Mouse (Mus musculus) right cerebral cortex, postnatal 36 days (tissue): Measurements from ENCODE around the gene Rccd1.
"Not testable (repeated sequence)": the region's sequence is repeated elsewhere in the genome, so short reads cannot be mapped to it uniquely, and the experiment has no call there.

Experiments used
- DNase-seq, 2 experiments: peaks; one replicate each; pipeline ENCODE4 v3.0.0; 2022; ENCODE audit warnings: low spot score in 2 of 2, mixed read lengths in 1 of 2

Rccd1 gene

DNA sequence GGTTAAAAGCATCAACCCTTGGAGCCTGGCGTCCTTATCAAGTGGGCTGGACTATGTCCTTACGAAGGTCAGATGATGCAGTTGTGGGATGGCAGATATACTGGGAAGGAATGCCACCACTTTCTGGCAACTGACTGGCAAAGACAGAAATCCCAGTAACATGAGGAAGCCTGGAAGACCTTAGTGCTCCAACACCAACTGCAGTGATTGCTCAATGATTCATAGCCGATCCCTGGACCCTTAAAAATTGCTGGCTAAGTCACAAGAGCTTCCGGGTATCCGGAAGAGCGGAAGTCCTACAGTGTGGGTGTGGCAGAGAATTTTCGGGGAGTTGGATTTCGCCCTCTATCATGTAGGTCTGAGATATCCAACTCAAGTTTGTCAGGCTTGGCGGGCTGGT is 21.9 kb upstream of the Rccd1 start:
- DNase-seq = no peak

DNA sequence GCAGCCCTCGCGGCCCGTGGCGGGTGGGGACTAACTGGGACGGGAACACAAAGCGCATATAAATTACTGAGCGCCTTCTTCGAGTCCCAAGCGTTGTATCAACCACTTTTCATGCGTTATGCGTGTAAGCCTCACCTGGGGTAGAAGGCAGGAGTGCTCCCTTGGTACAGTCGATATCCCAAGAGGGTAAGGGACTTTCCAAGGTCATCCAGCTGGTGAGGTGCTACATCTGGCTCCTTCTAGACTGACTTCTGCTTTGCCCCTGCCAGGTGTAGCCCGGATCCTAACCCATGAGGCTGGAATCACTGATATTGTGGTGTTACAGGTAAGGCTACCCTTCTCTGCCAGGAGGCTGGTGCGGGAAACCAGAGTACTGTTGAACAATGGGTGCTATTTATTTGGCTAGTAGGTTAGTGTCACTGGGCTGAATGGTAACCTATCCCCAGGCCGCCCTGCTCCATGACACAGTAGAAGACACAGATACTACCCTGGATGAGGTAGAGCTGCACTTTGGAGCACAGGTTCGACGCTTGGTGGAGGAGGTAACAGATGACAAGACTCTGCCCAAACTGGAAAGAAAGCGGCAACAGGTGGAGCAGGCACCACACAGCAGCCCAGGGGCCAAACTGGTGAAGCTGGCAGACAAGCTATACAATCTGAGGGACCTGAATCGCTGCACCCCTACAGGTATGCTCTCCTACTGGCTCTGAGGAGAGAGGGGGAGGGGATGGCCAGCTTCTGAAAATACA is 19.2 kb upstream of the Rccd1 start:
- no peak for DNase-seq

DNA sequence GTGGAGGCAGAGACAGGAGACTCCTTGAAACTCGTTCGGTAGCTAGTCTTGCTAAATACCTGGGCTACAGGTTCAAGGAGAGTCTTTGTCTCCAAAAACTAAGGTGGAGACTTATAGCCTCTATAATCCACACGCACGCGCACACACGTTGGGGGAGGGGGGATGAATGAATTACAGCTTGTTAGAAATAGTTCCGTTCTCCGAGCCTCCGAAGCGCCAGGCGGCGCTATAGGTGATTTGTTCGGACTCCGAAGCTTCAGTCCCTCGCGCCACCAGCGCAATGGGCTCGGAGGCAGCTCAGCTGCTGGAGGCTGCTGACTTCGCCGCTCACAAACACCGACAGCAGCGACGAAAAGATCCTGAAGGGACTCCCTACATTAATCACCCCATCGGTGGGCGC is 18.6 kb upstream of the Rccd1 start, which contains the start of gene Hddc3:
TSS of gene Hddc3 (plus strand) at position 247 of the 400 bp plus-strand sequence.
- DNase-seq = peak; percentile 92 to 93

DNA sequence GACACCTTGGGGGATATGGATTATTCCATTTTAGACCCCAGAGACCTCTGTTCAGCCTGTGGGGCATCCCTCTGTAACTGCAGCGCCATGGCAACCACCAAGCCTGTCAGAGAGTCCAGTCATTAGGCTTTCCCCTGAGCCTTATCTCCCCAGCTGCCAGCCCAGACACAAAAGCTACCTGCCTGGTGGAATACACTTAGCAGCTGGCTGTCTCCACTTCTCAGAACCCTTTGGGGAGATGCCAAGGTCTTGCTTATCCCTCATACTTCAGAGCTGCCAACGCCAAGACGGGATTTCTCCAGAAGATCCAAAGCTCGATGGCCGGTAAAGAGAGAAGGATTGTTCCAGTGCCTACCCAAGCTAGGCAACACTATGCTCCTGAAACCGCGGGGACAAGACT is 17.5 kb upstream of the Rccd1 start:
- DNase-seq = no peak

DNA sequence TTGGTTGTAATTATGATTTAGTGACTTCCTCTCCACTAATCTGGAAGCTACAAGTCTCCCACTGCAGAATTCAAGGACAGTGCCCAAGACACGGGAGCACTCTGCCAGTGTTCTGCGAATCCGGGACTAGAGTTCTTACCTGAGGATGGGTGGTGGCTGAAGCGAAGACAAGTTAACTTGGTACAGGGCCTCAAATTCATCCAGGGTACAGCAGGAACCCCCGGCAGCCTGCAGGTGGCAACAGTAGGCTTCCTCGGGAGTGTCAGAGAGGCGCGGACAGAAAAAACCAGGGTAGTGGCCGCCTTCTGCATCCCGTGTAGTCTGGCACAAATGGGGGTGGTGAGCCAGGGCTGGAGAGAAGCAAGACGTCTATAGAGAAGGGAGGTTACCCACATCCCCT is 16.5 kb upstream of the Rccd1 start, which contains the start of gene Unc45a:
TSS of gene Unc45a (minus strand) at position 213 of the 400 bp plus-strand sequence.
- DNase-seq = peak in 1 of 2 experiments; percentile 49

DNA sequence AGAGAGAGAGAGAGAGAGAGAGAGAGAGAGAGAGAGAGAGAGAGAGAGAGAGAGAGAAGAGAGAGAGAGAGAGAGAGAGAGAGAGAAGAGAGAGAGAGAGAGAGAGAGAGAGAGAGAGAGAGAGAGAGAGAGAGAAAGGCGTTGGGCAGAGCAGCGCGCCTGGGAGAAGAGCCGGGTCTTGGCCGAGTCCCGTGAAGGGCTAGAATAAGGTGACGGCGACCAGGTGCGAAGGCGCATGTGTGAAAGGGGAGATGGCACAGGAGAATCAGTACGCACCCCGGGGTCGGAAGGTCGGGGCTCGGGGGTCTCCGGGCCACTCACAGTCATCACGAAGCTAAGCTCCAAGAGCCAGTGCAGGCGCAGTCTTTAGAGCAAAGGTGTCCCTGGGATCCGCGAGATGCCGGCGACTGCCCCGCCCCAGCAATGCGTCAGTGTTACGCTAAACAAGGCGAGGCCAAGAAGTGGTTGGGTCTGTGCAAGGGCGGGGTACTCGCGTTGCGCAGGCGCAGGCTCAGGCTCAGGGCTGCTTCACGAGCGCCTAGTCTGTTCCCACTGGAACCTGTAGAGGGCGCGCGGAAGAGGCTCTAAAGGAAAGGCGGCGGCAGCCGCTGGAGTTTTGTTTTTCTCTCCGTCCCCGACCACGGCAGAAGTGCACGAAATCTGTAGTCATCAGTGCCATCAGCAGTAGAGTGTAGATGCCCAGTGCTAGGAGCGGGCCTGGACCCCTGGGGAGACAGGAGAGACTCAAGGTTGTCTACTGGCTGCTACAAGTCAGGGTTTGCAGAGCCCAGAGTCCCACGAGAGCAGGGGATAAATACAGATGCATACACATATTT is 15.8 kb upstream of the Rccd1 start:
- DNase-seq = peak; percentile 96 to 98

DNA sequence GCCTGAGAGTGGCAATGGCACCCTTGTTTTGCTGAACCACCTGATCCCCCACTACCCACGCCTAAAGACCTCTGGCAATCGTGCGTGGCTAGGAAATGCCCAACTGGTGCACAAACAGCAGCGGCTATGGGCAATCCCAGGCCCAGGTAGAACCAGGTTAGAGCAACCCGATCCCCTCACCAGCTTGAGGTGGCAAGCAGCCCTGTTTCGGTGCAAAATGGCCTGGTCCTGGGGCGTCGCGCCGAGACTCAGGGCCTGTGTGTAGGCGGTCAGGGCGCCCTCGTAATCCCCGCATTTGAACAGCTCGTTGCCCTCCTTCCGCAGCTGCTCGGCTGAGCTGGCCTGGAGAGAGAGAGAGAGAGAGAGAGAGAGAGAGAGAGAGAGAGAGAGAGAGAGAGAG is 15.1 kb upstream of the Rccd1 start:
- DNase-seq = no peak

DNA sequence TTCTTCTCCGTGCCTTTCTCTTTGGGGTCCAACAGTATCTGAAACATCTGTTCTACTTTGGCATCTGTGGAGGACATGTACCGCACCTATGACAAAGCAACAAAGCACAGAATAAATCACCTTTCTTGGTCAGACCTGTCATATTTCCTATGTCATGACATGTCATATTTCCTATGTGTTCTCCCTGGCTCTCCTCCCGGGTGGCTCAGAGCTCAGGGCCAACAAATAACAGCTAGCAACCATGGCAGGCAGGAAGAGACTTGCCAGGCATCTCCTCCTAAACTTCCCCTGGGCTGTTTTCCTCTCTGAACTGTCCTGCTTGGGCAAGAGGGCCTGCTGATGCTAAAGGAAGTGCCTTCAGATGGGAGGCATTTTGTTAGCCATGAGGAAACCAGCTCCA is 12.7 kb upstream of the Rccd1 start:
- no peak for DNase-seq

DNA sequence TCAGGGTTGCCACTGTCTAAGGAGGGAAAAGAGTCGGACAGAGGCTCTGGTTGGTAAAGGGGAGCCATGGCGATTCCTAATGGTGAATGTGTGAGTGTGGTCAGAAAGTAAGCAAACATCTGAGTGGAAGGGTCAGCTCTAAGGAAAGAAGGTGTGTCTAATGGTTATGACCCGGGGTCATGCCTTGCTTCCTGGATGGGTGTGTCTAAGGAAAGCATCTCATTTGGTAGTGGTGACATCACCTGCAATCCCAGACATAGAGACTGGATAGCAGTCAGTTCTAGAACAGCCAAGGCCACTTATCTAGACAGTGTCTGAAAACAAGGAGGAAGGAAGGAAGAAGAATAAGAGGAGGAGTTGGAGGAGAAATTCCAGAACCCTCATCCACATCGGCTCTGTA is 10.6 kb upstream of the Rccd1 start:
- DNase-seq = no peak

DNA sequence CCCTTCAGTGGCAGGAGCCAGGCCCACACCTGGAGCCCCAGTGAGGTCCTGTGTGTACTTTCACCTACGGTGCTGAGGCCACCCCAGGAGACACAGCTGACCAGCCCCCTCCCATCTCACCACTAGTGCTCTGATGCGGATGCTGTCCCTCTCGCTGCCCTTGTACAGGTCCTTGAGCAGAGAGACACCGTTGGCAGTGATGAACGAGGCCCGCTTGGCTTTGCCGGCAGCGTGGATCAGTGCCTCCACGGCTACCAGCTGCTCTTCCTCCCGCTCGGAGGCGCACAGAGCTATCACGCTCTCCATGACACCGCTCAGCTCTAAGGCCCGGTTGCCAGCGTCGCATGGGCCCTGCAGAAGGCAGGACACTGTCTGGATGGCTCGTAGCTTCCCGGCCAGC is 7.2 kb upstream of the Rccd1 start:
- no peak for DNase-seq

DNA sequence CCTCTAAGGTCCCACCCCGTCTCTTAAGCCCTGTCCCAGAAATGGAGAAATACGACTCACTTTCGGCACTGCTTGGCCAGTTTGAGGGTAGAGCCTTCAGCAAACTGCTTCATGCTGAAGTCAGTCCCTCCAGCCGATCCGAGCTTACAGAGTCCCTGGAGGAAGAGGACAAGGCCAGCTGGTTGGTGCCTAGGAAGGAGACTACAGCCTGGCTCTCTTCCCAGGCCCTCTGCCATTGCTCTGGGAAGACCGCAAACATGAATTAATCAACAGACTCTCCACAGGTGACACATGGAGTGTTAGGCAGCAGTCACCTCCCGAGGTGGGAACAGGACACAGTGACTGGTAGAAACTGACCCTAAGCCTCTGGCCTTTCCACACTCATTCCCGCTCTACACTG is 6.0 kb upstream of the Rccd1 start:
- no peak for DNase-seq

DNA sequence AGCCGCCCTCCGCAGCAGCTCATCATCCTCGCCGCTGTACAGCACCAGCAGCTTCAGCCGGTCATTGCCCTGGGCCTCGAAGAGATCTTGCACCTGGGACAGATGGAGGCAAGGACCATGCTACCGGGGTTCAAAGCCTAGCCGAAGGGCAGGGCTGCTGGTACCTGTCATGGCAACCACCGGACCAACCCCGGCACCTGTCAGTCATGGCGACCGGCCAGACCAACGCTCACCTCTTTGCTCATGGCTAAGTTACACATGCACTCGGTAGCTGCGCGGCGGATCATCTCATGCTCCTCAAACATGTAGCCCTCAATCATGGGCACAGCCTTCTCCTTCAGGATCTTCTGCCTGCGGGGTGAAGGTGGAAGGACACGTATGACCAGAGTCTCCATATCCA is 1.8 kb upstream of the Rccd1 start:
- no peak for DNase-seq

DNA sequence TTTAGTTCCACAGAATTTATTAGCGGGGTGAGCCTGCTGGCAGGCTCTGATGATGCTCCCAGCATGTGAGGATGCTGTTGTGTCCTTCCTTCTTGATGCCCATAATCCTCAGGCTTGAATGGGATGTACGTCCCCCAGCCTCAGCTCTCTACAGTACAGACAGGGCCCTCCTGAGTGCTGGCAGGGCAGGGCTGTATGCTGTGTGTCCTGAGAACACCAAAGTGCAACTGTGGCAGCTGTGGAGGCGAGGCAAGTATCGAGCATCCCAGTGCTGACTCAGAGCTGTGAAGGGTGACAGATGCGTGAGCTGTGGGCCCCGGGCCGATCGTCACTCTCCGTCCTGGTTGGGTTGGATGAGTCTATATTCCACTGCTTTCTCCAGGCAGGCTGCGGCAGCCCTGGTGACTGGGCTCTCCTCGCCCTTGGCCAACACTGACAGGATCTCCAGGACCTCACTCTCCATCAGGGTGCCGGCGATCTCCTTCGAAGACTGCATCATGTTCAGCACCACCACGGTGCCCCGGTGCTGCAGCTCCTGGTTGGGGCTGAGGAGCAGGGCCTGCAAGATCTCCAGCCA is 1.1 kb upstream of the Rccd1 start:
- DNase-seq = no peak

DNA sequence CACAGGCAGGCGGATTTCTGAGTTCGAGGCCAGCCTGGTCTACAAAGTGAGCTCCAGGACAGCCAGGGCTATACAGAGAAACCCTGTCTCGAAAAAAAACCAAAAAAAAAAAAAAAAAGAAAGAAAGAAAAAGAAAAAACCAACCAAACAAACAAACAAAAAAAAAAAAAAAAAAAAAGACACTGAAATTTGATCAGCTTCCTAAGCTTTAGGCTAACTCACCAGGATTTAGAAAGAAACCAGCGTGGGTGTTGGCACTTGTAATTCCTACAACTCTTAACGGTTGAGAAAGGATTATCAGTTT is 514 bp upstream of the Rccd1 start:
- not testable (repeated sequence) for DNase-seq

DNA sequence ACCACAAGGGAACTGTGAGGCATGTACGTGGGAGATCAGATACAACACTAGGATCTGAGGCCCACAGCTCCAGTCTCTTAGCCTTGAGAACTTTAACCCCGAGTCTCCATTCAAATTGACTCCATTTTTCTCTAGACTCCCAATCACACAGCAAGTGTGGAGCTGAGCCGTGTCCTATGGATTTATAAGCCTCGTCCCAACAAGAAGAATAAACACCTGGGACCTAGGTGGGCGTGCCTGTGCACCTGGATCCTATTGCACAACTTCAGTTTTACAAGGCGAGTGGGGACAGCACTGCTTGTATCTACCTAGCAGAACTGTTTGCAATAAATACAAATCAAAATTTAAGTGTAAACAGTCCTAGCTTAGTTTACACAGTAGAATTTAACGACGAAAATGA is 918 bp downstream of the Rccd1 start:
- no peak for DNase-seq

DNA sequence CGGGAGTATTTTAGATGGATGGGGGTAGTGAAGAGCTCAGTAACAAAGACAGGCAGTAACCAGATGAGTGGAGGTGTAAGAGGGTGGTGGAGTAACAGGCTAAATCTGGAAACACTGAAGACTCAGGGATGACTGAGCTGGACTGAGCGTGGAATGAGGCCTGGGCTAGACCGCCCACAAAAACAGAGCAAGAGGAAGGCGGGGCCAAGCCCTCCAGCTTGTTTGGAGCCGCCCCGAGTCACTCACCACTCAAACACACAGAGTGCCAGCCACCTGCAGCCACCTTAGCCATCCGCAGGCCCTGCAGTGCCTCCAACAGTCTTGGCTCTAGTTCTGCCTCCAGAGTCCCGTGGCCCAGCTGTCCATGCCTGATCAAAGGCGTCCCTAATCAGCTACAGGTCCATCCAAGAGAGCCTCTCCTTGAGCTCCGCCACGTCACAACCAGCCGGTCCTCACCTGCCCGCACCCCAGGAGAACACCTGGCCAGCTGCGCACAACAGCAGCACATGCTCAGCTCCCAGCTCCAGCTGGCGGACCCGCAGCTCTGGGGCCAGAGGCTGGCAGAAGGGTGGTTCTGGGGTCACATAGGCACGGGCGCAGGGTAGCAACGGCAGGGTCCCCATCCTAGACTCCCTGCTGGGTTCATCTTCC is 4.3 kb downstream of the Rccd1 start:
- no peak for DNase-seq

DNA sequence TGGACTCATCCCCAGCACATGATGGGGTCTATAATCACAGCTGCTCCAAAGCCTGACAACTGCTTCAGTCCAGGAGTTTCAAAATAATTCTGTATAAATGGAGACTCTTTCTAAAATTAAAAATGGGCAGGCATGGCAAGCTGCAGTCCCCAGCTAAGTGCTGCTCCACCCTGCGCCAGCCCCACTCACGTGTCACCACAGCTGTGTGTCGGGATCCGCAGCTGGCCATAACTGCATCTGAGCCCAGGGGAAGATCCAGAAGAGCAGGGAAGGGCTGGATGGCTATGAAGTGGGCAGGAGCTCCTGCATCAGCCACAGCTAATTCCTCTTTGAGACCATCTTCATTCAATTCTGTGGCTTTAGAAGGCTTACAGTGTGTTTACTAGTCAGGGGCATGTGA is 5.6 kb downstream of the Rccd1 start:
- no peak for DNase-seq

DNA sequence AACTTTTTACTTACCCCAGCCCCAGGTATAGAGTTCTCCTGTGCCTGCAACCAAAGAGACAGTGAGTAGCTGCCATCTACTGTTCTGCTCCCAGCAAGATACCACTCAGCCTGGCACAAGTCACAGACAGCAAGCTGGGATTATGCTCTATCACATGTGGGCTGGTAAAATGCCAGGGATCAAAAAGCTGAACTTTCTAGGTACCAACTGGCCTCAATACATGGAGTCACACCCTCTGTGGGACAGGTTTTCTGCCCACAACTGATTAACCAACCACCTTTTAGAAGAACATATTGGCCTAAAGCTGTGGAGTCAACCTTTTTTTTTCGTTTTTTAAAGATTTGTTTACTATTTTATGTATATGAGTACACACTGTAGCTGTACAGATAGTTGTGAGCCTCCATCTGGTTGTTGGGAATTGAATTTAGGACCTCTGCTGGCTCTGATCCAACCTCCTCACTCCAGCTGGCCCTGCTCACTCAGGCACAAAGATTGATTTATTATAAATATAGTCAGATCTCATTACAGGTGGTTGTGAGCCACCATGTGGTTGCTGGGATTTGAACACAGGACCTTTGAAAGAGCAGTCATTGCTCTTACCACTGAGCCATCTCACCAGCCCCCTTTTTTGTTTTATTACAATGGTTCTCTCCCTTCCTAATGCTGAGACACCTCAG is 6.7 kb downstream of the Rccd1 start:
- no peak for DNase-seq

DNA sequence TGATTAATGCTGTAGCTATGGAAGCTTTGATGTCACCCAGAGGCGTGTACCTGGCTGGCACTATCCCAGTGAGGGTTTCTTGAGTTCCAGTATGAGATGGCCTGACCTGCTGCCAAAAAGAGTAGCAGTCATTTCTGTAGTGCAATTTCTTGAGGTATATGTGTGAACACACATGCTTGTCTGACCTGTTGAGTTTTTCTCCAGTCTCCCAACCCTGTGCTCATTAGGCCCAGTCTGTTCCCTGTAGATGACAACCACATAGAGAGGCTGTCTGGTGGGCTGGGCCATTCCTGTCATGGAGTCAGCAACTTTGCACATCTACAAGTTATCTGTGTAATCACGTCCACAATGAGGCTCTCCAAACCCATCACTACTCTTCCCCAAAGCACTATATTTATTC is 8.5 kb downstream of the Rccd1 start:
- DNase-seq = no peak

DNA sequence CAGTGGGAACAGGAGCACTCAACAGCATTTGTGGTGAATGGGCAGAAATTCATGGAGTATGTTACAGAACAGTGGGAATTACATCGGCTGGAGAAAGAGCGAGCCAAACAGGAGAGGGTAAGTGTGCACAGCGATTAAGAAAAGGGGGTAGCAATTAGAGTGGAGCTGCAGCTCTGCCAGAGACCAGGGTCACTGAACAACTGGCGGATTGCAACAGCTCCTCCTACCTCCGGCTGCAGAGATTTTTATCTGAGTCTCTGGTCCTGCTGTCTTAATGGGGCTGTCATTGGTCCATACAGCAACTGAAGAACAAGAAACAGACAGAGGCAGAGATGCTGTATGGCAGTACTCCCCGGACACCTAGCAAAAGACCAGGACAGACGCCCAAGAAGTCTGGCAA is 13.5 kb downstream of the Rccd1 start:
- DNase-seq = no peak

DNA sequence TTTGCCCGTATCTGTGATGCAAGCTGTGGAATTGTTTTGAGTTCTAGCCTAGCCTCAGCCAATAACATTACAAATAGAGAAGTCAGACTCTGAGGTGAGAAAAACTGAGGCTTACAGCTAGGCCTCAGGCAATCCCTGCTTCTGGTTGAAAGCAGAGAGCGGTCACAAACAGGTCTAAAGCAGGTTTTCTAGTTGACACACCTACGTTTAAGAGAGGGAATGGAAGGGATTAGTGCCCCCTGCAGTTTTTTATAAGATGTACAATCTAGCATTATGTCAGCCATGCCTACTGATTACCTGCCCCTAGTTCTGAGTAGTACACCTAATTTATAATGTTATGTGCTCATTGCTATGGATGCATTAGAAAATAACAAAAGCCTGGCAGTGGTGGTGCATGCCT is 16.5 kb downstream of the Rccd1 start:
- no peak for DNase-seq

DNA sequence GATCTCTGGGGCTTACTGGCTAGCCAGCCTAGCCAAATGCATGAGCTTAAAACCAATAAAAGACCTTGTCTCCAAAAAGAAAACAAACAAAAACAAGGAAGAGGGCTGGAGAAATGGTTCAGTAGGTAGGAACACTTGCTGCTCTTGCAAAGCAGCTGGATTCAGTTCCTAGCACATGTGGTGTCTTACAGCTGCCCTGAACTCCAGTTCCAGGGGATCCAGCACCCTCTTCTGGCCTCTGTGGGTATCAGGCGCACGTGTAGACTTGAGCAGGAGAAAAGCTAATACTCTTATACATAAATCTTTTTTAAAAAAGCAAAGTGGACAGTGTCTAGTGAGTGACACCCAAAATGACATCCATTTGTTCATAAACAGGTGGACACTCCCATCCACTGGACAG is 22.7 kb downstream of the Rccd1 start:
- no peak for DNase-seq
